Mouse (Mus musculus): ENCODE results near the gene Srgn.

DNA sequence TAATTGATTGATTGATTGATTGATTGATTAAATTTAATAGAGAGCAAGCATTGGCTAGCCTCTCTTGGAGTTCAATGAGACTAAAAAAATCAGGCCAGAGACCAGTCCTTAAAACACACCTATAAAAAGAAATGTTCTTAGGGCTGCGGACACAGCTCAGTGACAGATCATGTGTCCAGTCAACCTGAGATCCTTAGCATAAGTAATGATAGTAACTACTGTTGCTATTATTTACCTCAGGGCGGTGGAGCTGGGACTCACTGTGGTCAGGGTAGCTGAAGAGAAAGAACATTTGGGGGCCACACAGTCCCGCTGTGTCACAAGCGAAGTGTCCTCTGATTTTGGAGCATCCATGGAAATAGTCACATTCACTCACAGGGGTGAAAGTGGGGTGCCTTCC lies 14.4 kb downstream of the Srgn start:
- TF ChIP-seq POLR2A (IDR thresholded peaks at IDR 0.05; ENCODE audit: borderline replicate concordance, insufficient read depth, low read length) (no peak), CTCF (IDR thresholded peaks at IDR 0.05; ENCODE audit: borderline replicate concordance, insufficient read depth, low read depth, low read length) (no peak)

Data from cerebellum, adult 2 months (tissue).